Mouse (Mus musculus) cerebellum, adult 2 months (tissue): ENCODE measurements at regions not wholly inside any gene's neighbourhood (a gene's known extent, or its start where the extent isn't known, plus 50 kb on each side); places are given as distances from the start of the nearest gene placed in this dataset.

Experiments used
- CTCF ChIP-seq: fragments of 200-500 bp; IDR thresholded peaks from 2 replicates; pipeline ENCODE4 v1.5.1; 2011; ENCODE audit warnings: low read depth, mild to moderate bottlenecking, control low read depth, low read length, moderate library complexity, borderline replicate concordance; ENCODE audit not compliant: insufficient read depth
- POLR2A ChIP-seq: fragments of 200-500 bp; IDR thresholded peaks from 2 replicates; pipeline ENCODE4 v1.6.1; 2011; ENCODE audit warnings: low read length, control low read depth, borderline replicate concordance; ENCODE audit not compliant: insufficient read depth

DNA sequence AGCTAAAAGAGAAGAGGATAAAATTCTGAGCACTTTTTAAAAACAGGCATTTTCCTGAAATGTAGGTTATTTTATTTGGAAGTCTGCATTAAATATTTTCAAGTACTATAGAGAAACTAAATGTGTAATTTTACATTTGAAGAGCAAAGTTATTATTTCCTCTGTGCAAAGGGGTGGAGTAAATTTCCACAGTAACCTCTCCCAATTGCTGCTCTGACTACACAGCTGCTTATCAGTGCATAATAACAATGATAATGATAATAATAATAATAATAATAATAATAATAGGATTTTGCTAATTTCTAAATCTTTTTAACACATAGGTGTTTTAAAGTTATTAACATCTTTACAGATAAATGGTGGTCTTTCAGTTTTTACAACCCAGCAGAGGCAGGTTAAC is 258.5 kb downstream of the Gm10295 start:
- TF ChIP-seq CTCF (no peak), POLR2A (no peak)
